Mouse (Mus musculus): ENCODE data around the gene Ehbp1. TPM values are rescaled to one million over a fixed set of nuclear protein-coding genes. Genes with fewer than 3 reads are reported as not detected.

Ehbp1 gene
- polyA plus RNA-seq, 1 experiment from 2014 or later = 2.5 TPM

GRCm38 (mm10) chr11:22055908-22056307, 286.2 kb downstream of the Ehbp1 start:
- Histone ChIP-seq H3K27me3 (no peaks in the 10 kb centered on the region), H3K4me3 (replicated peaks) (no peak overlapping the region), H3K4me1 (replicated peaks) (no peaks in the 10 kb centered on the region), H3K36me3 (replicated peaks) (0 out of 2 replicates have a peak, but pooled peaks cover 7% of the 10 kb centered on the region), H3K9ac (no peak overlapping the region), H3K9me3 (replicated peaks) (no peaks in the 10 kb centered on the region), H3K4me2 (no peak overlapping the region), H3K27ac (replicated peaks) (no peak overlapping the region)
- 68% methylated on average over 6 of the region's 6 CpGs for WGBS (ENCODE audit: insufficient replicate concordance)
- ATAC-seq (ENCODE audit: insufficient read depth) = no peak

DNA sequence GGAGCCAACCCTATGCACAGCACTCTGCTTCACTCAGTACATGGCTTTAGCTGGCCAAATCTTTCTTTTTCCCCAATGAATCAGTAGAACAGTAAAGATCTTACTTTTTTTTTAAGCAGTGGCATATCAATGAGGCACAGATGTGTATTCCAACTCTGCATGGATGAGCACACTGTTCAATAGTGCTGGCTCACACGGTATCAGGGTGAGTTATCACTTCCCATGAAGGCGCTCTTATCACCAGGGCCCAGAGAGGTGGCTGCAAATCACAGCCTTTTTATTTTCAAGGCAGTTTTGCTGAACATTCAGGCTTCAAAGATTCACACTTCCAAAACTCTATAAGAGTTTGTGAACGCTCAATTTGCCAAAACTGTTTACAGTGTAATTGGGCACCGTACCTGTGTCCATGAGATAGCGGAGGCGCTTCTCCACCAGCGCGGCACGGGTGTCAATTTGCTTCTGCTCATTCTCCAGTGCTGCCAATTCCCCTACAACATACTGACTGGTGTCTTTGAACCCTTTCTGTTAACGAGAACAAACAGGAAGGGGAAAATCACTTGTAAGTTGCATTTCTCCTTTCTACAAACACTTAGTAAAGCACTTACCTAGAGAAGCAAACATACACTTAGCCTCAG, 288.9 kb downstream of the Ehbp1 start:
- Histone ChIP-seq H3K27ac (replicated peaks) (no peak overlapping the region), H3K4me2 (no peak overlapping the region), H3K4me1 (replicated peaks) (no peaks in the 10 kb centered on the region), H3K27me3 (no peaks in the 10 kb centered on the region), H3K36me3 (replicated peaks) (0 out of 2 replicates have a peak, but pooled peaks cover 4% of the 10 kb centered on the region), H3K4me3 (replicated peaks) (no peak overlapping the region), H3K9ac (no peak overlapping the region), H3K9me3 (replicated peaks) (no peaks in the 10 kb centered on the region)
- WGBS (ENCODE audit: insufficient replicate concordance) = 62% methylated on average over 10 of the region's 10 CpGs
- ATAC-seq (ENCODE audit: insufficient read depth) = no peak

- no peak overlapping the region for H3K27ac ChIP-seq (replicated peaks)
- 0 out of 2 replicates have a peak, but pooled peaks cover 4% of the 10 kb centered on the region for H3K36me3 ChIP-seq (replicated peaks)
- H3K4me3 ChIP-seq (replicated peaks) = no peak overlapping the region
- H3K9ac ChIP-seq = no peak overlapping the region
- H3K27me3 ChIP-seq = no peaks in the 10 kb centered on the region
- 76% methylated on average over 7 of the region's 7 CpGs for WGBS (ENCODE audit: insufficient replicate concordance)
- no peak for ATAC-seq (ENCODE audit: insufficient read depth)
- no peaks in the 10 kb centered on the region for H3K4me1 ChIP-seq (replicated peaks)
- H3K4me2 ChIP-seq = no peak overlapping the region
- H3K9me3 ChIP-seq (replicated peaks) = no peaks in the 10 kb centered on the region
Measured at GRCm38 (mm10) chr11:22050864-22051263, 291.2 kb downstream of the Ehbp1 start.

GRCm38 (mm10) chr11:22039854-22040426, 302.2 kb downstream of the Ehbp1 start:
- Histone ChIP-seq H3K27ac (replicated peaks) (no peak overlapping the region), H3K27me3 (no peaks in the 10 kb centered on the region), H3K4me1 (replicated peaks) (no peaks in the 10 kb centered on the region), H3K9me3 (replicated peaks) (no peaks in the 10 kb centered on the region), H3K4me2 (no peak overlapping the region), H3K4me3 (replicated peaks) (no peak overlapping the region), H3K36me3 (replicated peaks) (no peaks in the 10 kb centered on the region), H3K9ac (no peak overlapping the region)
- 65% methylated on average over 6 of the region's 6 CpGs for WGBS (ENCODE audit: insufficient replicate concordance)
- ATAC-seq (ENCODE audit: insufficient read depth) = no peak

- Histone ChIP-seq H3K4me1 (replicated peaks) (no peaks in the 10 kb centered on the region), H3K36me3 (replicated peaks) (no peaks in the 10 kb centered on the region), H3K4me2 (no peak overlapping the region), H3K9me3 (replicated peaks) (no peaks in the 10 kb centered on the region), H3K27ac (replicated peaks) (no peak overlapping the region), H3K4me3 (replicated peaks) (no peak overlapping the region), H3K9ac (no peak overlapping the region), H3K27me3 (no peaks in the 10 kb centered on the region)
- WGBS (ENCODE audit: insufficient replicate concordance) = 50% methylated on average over 7 of the region's 7 CpGs
- ATAC-seq (ENCODE audit: insufficient read depth) = no peak
Measured at GRCm38 (mm10) chr11:22034564-22035105, 307.5 kb downstream of the Ehbp1 start.

DNA sequence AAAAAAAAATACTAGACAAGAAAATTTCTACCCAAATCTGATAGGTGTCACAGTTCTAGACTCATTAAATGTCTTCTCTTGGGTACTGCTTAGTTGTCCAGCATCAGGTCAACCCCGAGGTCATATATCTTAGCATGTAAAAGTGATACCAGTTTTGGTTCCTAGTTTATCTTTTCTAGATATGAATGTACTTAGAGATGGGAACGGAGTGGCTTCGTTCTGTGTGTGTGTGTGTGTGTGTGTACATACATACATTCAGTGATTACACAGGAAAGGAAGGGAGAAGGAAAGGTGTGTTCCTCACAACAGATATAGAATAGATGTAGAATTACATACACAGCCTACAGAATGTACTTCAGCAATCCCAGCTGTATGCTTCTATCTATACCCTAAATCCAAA, 308.5 kb downstream of the Ehbp1 start:
- Histone ChIP-seq H3K9me3 (replicated peaks) (no peaks in the 10 kb centered on the region), H3K9ac (no peak overlapping the region), H3K27ac (replicated peaks) (no peak overlapping the region), H3K36me3 (replicated peaks) (no peaks in the 10 kb centered on the region), H3K27me3 (no peaks in the 10 kb centered on the region), H3K4me3 (replicated peaks) (no peak overlapping the region), H3K4me2 (no peak overlapping the region), H3K4me1 (replicated peaks) (no peaks in the 10 kb centered on the region)
- ATAC-seq (ENCODE audit: insufficient read depth) = no peak
- 71% methylated on average over 3 of the region's 3 CpGs for WGBS (ENCODE audit: insufficient replicate concordance)

DNA sequence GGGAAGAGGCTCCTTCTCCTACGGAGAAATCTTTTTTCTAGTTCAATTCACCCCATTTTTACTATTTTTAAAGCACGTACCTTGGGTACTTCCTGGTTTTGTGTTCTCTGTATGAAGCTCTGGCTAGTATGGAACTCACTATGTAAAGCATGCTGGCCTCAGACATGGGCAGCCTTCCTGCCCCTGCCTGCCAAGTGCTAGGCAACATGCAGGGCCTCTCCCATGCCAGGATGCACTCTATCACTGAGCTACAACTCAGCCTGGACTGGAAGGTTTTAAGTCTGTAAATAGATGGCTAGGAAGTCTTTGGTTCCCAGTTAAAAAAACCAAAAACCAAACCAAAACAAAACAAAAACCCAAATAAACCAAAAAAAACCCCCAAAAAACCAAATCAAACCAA, 321.5 kb downstream of the Ehbp1 start:
- WGBS (ENCODE audit: insufficient replicate concordance) = 68% methylated on average over 2 of the region's 2 CpGs
- H3K4me3 ChIP-seq (replicated peaks) = no peak overlapping the region
- H3K9ac ChIP-seq = no peak overlapping the region
- H3K27ac ChIP-seq (replicated peaks) = no peak overlapping the region
- no peaks in the 10 kb centered on the region for H3K9me3 ChIP-seq (replicated peaks)
- no peaks in the 10 kb centered on the region for H3K27me3 ChIP-seq
- no peak overlapping the region for H3K4me2 ChIP-seq
- no peak for ATAC-seq (ENCODE audit: insufficient read depth)
- no peaks in the 10 kb centered on the region for H3K4me1 ChIP-seq (replicated peaks)
- H3K36me3 ChIP-seq (replicated peaks) = no peaks in the 10 kb centered on the region

DNA sequence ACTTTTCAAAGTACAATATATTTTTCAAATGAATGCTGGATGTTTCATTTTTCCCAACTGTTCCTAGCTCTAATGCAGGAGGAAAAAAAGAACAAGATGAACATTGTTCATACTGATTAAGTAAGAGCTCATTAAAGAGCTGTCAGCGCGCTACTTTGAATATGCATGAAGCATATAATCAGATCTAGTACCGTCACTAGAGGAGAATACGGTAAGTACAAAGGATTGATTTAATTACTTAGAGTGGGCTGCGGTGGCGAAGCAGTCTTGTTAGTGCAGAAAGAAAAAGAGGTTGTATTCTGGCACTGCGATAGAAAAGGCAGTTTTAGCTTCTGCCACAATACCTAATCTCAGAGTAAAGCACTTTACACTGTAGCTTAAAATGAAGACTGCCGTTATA, 324.6 kb downstream of the Ehbp1 start:
- Histone ChIP-seq H3K4me1 (replicated peaks) (no peaks in the 10 kb centered on the region), H3K4me3 (replicated peaks) (no peak overlapping the region), H3K27me3 (no peaks in the 10 kb centered on the region), H3K4me2 (no peak overlapping the region), H3K9me3 (replicated peaks) (no peaks in the 10 kb centered on the region), H3K9ac (no peak overlapping the region), H3K27ac (replicated peaks) (no peak overlapping the region), H3K36me3 (replicated peaks) (no peaks in the 10 kb centered on the region)
- WGBS (ENCODE audit: insufficient replicate concordance) = 76% methylated on average over 8 of the region's 8 CpGs
- ATAC-seq (ENCODE audit: insufficient read depth) = no peak

DNA sequence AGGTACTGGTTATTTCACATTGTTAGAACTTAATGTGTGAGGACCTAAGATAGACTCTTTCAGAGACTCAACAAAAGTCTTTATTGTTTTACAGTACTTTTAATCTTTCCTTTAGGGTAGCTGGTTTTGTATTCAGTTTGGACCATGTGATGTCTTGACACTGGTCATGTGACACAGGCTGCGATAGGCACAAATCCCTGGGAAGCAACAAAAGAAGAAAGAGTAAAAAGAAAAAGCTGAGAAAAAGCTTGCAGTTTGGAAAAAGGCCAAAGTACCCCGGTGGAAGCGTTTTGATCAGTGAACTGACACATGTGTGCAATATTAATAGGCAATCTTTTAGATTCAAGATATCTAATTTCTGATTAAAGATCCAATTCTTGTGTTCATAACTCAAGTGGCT, 325.8 kb downstream of the Ehbp1 start:
- H3K9me3 ChIP-seq (replicated peaks) = no peaks in the 10 kb centered on the region
- 62% methylated on average over 3 of the region's 3 CpGs for whole genome bisulfite sequencing (ENCODE audit: insufficient replicate concordance)
- H3K27ac ChIP-seq (replicated peaks) = no peak overlapping the region
- no peak for ATAC-seq (ENCODE audit: insufficient read depth)
- no peak overlapping the region for H3K4me2 ChIP-seq
- no peaks in the 10 kb centered on the region for H3K36me3 ChIP-seq (replicated peaks)
- H3K27me3 ChIP-seq = no peaks in the 10 kb centered on the region
- H3K9ac ChIP-seq = no peak overlapping the region
- no peak overlapping the region for H3K4me3 ChIP-seq (replicated peaks)
- H3K4me1 ChIP-seq (replicated peaks) = no peaks in the 10 kb centered on the region

DNA sequence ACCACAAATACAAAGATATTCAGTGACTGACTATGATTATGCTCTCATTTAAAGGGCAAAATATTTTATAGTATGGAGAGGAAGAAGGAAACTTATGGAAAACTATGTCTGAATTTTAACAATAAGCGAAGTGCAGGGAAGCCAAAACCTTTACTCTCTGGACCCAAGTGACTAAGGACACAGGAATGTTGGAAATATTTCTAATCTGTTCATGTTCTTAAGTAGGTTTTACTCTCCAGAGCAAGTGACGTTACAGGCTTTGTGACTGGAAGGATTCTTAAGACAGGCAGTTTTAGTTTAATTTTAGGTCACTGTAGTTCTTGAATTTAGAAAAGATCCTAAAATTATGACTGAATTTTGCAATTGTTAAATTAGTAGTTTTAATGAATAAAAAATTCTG, 333.3 kb downstream of the Ehbp1 start:
- no peaks in the 10 kb centered on the region for H3K4me1 ChIP-seq (replicated peaks)
- WGBS (ENCODE audit: insufficient replicate concordance) = 32% methylated on average over 2 of the region's 2 CpGs
- H3K4me3 ChIP-seq (replicated peaks) = no peak overlapping the region
- no peak for ATAC-seq (ENCODE audit: insufficient read depth)
- H3K36me3 ChIP-seq (replicated peaks) = no peaks in the 10 kb centered on the region
- no peak overlapping the region for H3K4me2 ChIP-seq
- no peak overlapping the region for H3K9ac ChIP-seq
- H3K27me3 ChIP-seq = peaks cover 67% of the 10 kb centered on the region
- no peak overlapping the region for H3K27ac ChIP-seq (replicated peaks)
- no peaks in the 10 kb centered on the region for H3K9me3 ChIP-seq (replicated peaks)

GRCm38 (mm10) chr11:22008129-22008596, 333.9 kb downstream of the Ehbp1 start:
- Histone ChIP-seq H3K9ac (no peak overlapping the region), H3K27ac (replicated peaks) (no peak overlapping the region), H3K4me3 (replicated peaks) (no peak overlapping the region), H3K9me3 (replicated peaks) (no peaks in the 10 kb centered on the region), H3K36me3 (replicated peaks) (no peaks in the 10 kb centered on the region), H3K4me1 (replicated peaks) (0 out of 2 replicates have a peak, but pooled peaks cover 2% of the 10 kb centered on the region), H3K27me3 (peaks cover 73% of the 10 kb centered on the region), H3K4me2 (no peak overlapping the region)
- 3% methylated on average over 10 of the region's 10 CpGs for WGBS (ENCODE audit: insufficient replicate concordance)
- no peak for ATAC-seq (ENCODE audit: insufficient read depth)
